Mouse (Mus musculus): Measurements from ENCODE around the gene Noc2l. TPM values are rescaled to one million over a fixed set of nuclear protein-coding genes. Genes with fewer than 3 reads are reported as not detected.

Gene Noc2l
- polyA plus RNA-seq, 1 experiment = 158 TPM

- Histone ChIP-seq H3K27me3 (ENCODE audit: control insufficient read depth, insufficient read depth, low read length) (peaks cover 4% of the 10 kb centered on the region), H3K27ac (ENCODE audit: control insufficient read depth, insufficient read depth, low read length) (no peak overlapping the region), H3K36me3 (ENCODE audit: control insufficient read depth, insufficient read depth, low read length) (no peaks in the 10 kb centered on the region), H3K4me1 (replicated peaks; ENCODE audit: control insufficient read depth, insufficient read depth, low read length) (peaks cover 12% of the 10 kb centered on the region), H3K4me3 (ENCODE audit: control insufficient read depth, insufficient read depth, low read length) (no peak overlapping the region)
- 93% methylated on average over 6 of the region's 6 CpGs for WGBS
- DNase-seq = no peak
- TF ChIP-seq POLR2A (IDR thresholded peaks at IDR 0.05; ENCODE audit: control insufficient read depth, extremely low read depth, insufficient read depth, low read length, poor library complexity) (no peak), CTCF (IDR thresholded peaks at IDR 0.05; ENCODE audit: borderline replicate concordance, control insufficient read depth, extremely low read depth, insufficient read depth, low read length, poor library complexity) (no peak)
These were observed 41.5 kb upstream of the Noc2l start for GRCm38 (mm10) chr4:156194346-156194745.

GRCm38 (mm10) chr4:156195927-156196870 is 39.6 kb upstream of the Noc2l start:
- no peak overlapping the region for H3K27ac ChIP-seq (ENCODE audit: control insufficient read depth, insufficient read depth, low read length)
- no peaks in the 10 kb centered on the region for H3K36me3 ChIP-seq (ENCODE audit: control insufficient read depth, insufficient read depth, low read length)
- peak overlapping the region; percentile 53 for H3K4me3 ChIP-seq (ENCODE audit: control insufficient read depth, insufficient read depth, low read length)
- WGBS = 19% methylated on average over 35 of the region's 35 CpGs
- DNase-seq = peak; percentile 19
- H3K4me1 ChIP-seq (replicated peaks; ENCODE audit: control insufficient read depth, insufficient read depth, low read length) = peaks cover 22% of the 10 kb centered on the region
- H3K27me3 ChIP-seq (ENCODE audit: control insufficient read depth, insufficient read depth, low read length) = peaks cover 4% of the 10 kb centered on the region
- no peak for TF ChIP-seq CTCF (IDR thresholded peaks at IDR 0.05; ENCODE audit: borderline replicate concordance, control insufficient read depth, extremely low read depth, insufficient read depth, low read length, poor library complexity)
- no peak for TF ChIP-seq POLR2A (IDR thresholded peaks at IDR 0.05; ENCODE audit: control insufficient read depth, extremely low read depth, insufficient read depth, low read length, poor library complexity)

DNA sequence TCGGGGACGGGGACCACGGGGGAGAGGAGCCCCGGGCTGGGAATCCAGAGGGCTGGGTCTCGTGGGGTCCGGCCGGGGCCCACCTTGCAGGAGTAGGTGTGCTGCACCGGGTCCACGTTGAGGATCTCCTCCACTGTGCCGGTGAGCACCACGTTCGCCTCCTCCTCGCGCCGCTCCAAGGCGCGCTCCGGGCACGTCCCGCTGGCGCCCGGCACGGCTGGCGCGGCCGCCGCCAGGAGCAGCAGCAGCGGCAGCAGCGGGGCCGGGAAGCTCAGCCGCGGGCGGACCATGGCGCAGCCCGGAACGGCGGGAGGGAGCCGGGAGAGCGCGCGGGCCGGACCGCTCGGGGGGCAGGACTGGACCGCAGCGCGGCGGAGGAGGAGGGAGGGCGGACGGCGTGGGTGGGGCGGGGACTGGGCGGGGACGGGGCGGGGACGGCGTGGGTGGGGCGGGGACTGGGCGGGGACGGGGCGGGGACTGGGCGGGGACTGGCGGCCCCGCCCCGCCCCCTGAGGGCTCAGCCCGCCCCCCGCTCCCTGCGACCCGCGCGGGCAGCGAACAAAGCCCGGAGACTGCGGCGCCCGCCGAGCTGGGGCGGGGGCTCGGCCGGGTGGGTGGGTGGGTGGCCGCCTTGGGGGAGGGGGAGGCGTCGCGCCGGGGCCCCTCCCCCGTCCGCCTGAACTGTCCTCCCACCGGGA is 38.5 kb upstream of the Noc2l start, which contains the start of gene Agrn:
TSS of gene Agrn (minus strand) at position 358 of the 698 bp plus-strand sequence.
- under 1% methylated on average over 71 of the region's 88 CpGs for WGBS
- DNase-seq = peak; percentile 47
- Histone ChIP-seq H3K27ac (ENCODE audit: control insufficient read depth, insufficient read depth, low read length) (no peak within 1 kb of the TSS), H3K27me3 (ENCODE audit: control insufficient read depth, insufficient read depth, low read length) (peaks cover 4% of the 10 kb centered on the region), H3K4me1 (replicated peaks; ENCODE audit: control insufficient read depth, insufficient read depth, low read length) (peaks cover 23% of the 10 kb centered on the region), H3K4me3 (ENCODE audit: control insufficient read depth, insufficient read depth, low read length) (peak within 1 kb of the TSS; percentile 53), H3K36me3 (ENCODE audit: control insufficient read depth, insufficient read depth, low read length) (no peaks in the 10 kb centered on the region)
- TF ChIP-seq CTCF (IDR thresholded peaks at IDR 0.05; ENCODE audit: borderline replicate concordance, control insufficient read depth, extremely low read depth, insufficient read depth, low read length, poor library complexity) (no peak), POLR2A (IDR thresholded peaks at IDR 0.05; ENCODE audit: control insufficient read depth, extremely low read depth, insufficient read depth, low read length, poor library complexity) (no peak)

DNA sequence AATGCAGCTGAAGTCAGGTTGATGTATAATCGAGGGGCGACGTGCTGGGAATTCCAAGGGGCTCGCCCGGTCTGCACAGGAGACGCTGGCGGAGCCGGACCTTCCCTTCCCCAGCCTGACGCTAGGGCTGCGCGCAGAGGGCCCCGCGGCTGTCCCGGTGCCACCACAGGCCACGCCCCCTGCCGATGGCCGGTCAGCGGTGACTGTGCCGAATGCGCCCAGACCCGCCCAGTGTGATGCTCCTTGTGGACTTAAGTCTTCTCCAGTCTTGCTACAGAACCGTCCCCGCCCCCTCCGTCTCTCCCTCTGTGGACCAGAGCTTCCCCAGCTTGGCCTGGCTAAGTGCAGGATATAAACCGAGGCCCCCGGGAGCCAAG is 38.0 kb upstream of the Noc2l start:
- 1% methylated on average over 26 of the region's 26 CpGs for WGBS
- Histone ChIP-seq H3K27ac (ENCODE audit: control insufficient read depth, insufficient read depth, low read length) (no peak overlapping the region), H3K27me3 (ENCODE audit: control insufficient read depth, insufficient read depth, low read length) (peaks cover 4% of the 10 kb centered on the region), H3K4me3 (ENCODE audit: control insufficient read depth, insufficient read depth, low read length) (peak overlapping the region; percentile 50), H3K36me3 (ENCODE audit: control insufficient read depth, insufficient read depth, low read length) (no peaks in the 10 kb centered on the region), H3K4me1 (replicated peaks; ENCODE audit: control insufficient read depth, insufficient read depth, low read length) (peaks cover 28% of the 10 kb centered on the region)
- TF ChIP-seq POLR2A (IDR thresholded peaks at IDR 0.05; ENCODE audit: control insufficient read depth, extremely low read depth, insufficient read depth, low read length, poor library complexity) = no peak
- no peak for TF ChIP-seq CTCF (IDR thresholded peaks at IDR 0.05; ENCODE audit: borderline replicate concordance, control insufficient read depth, extremely low read depth, insufficient read depth, low read length, poor library complexity)
- peak; percentile 59 for DNase-seq

DNA sequence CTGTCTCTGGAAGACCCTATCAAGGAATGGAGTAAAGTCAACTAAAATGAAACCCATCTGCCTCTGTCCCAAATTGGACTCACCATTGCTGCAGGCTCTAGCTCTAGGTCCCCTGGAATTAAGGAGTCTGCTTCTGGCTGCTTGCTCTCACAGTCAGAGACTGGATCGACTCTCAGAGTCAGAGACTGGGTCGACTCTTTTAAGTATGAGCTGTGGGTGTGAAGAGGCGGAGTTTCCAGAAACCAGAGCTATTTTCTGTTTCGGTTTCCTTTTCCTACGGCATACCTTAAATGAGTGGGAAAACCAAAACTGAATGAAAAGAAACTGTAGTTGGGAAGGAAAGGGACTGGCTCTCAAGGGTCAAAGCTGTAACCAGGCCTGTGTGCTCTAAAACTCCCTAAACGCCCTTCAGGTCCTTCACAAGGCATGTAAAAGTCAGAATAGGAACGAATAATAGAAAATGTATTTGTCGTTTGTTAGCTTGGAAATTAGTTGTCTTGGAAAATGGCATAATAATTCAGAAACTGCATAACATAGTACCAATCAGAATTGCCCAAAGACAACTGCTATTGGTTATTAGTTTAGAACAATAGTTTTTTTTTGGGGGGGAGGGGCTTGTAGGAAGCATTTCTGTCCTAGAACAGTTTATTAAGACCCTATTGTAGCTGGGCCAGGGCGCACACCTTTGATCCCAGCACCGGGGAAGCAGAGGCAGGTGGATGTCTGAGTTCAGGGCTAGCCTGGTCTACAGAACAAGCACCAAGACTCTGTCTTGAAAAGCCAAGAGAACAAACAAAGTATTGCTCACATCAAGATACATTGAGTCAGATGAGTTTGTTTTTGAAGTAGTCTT is 35.0 kb upstream of the Noc2l start, which contains the start of gene Isg15:
TSS of gene Isg15 (minus strand) at position 196 of the 853 bp plus-strand sequence.
- WGBS = 19% methylated on average over 10 of the region's 10 CpGs
- peak within 1 kb of the TSS; percentile 62 for H3K27ac ChIP-seq (ENCODE audit: control insufficient read depth, insufficient read depth, low read length)
- TF ChIP-seq POLR2A (IDR thresholded peaks at IDR 0.05; ENCODE audit: control insufficient read depth, extremely low read depth, insufficient read depth, low read length, poor library complexity) (no peak), CTCF (IDR thresholded peaks at IDR 0.05; ENCODE audit: borderline replicate concordance, control insufficient read depth, extremely low read depth, insufficient read depth, low read length, poor library complexity) (no peak)
- H3K4me3 ChIP-seq (ENCODE audit: control insufficient read depth, insufficient read depth, low read length) = no peak within 1 kb of the TSS; the same call in 1 of the 2 replicates
- H3K4me1 ChIP-seq (replicated peaks; ENCODE audit: control insufficient read depth, insufficient read depth, low read length) = peaks cover 38% of the 10 kb centered on the region
- H3K27me3 ChIP-seq (ENCODE audit: control insufficient read depth, insufficient read depth, low read length) = peaks cover 4% of the 10 kb centered on the region
- peak; percentile 36 for DNase-seq
- no peaks in the 10 kb centered on the region for H3K36me3 ChIP-seq (ENCODE audit: control insufficient read depth, insufficient read depth, low read length)
